Mouse (Mus musculus) ES-E14 (cell line): ENCODE data around the gene Usp26. TPM values are rescaled to one million over a fixed set of nuclear protein-coding genes. Genes with fewer than 3 reads are reported as not detected.

Source experiments
- DNase-seq: peaks from one replicate; pipeline ENCODE4 v3.0.0-alpha.2; 2013; ENCODE audit warnings: low read depth, low spot score
- H3K27ac ChIP-seq: 2 replicates; pipeline ENCODE4 v1.5.1; 2012; ENCODE audit warnings: low read depth, mild to moderate bottlenecking, low read length, moderate library complexity, mixed read lengths; ENCODE audit not compliant: poor library complexity, insufficient read depth, severe bottlenecking
- H3K36me3 ChIP-seq: 2 replicates; pipeline ENCODE4 v1.6.1; 2012; ENCODE audit warnings: mild to moderate bottlenecking, low read length, moderate library complexity, mixed read lengths; ENCODE audit not compliant: control insufficient read depth, poor library complexity, insufficient read depth, severe bottlenecking
- H3K4me1 ChIP-seq, 2 experiments: fragments of 150-350 bp in 1 of 2; sonication (generic) in 1 of 2; 2 replicates each; pipeline ENCODE4 v1.6.1; 2012; ENCODE audit warnings: low read length in 2 of 2, mild to moderate bottlenecking in 1 of 2, mixed read lengths in 1 of 2; ENCODE audit not compliant: control insufficient read depth in 2 of 2, insufficient read depth in 2 of 2, poor library complexity in 1 of 2
- H3K4me3 ChIP-seq, 2 experiments: fragments of 150-350 bp in 1 of 2; sonication (generic) in 1 of 2; 2 replicates each; pipeline ENCODE4 v1.5.1; 2012; ENCODE audit warnings: low read length in 2 of 2, low read depth in 1 of 2, mild to moderate bottlenecking in 1 of 2, mixed read lengths in 1 of 2; ENCODE audit not compliant: insufficient read depth in 1 of 2, poor library complexity in 1 of 2, severe bottlenecking in 1 of 2
- H3K9ac ChIP-seq: 2 replicates; pipeline ENCODE4 v1.6.1; 2012; ENCODE audit warnings: low read depth, mild to moderate bottlenecking, low read length, mixed read lengths; ENCODE audit not compliant: poor library complexity, insufficient read depth, severe bottlenecking
- H3K9me3 ChIP-seq: fragments of 150-350 bp; sonication (generic); 2 replicates; pipeline ENCODE4 v1.6.1; 2012; ENCODE audit warnings: low read depth, mild to moderate bottlenecking, low read length; ENCODE audit not compliant: control insufficient read depth, insufficient read depth
- CHD2 ChIP-seq: IDR thresholded peaks from 2 replicates; pipeline ENCODE4 v1.6.1; 2014; ENCODE audit warnings: mild to moderate bottlenecking, low read depth, low read length, inconsistent platforms
- HCFC1 ChIP-seq: IDR thresholded peaks from 2 replicates; pipeline ENCODE4 v1.6.1; 2012; ENCODE audit warnings: low read length, inconsistent platforms, borderline replicate concordance; ENCODE audit not compliant: insufficient read depth
- MAFK ChIP-seq: IDR thresholded peaks from 2 replicates; pipeline ENCODE4 v1.6.1; 2014; ENCODE audit warnings: mild to moderate bottlenecking, low read depth, low read length, inconsistent platforms; ENCODE audit not compliant: insufficient read depth
- ZC3H11A ChIP-seq: IDR thresholded peaks from 2 replicates; pipeline ENCODE4 v1.6.1; 2012; ENCODE audit warnings: low read depth, mild to moderate bottlenecking, inconsistent platforms, low read length, borderline replicate concordance
- ZNF384 ChIP-seq: IDR thresholded peaks from 2 replicates; pipeline ENCODE4 v1.6.1; 2012; ENCODE audit warnings: low read depth, low read length, inconsistent platforms
- in situ Hi-C, 2 experiments: fragments of 600-800 bp; cut with MboI; formaldehyde crosslinking; loops; one replicate each; pipeline ENCODE4 v1.15.1; 2025; ENCODE audit warnings: low sequenced_read_pairs in 2 of 2, inconsistent platforms in 1 of 2; ENCODE audit not compliant: unreplicated experiment in 2 of 2
- total RNA-seq: library from RNA; depleted of rRNA; stranded (reverse); fragments of 300-350 nt; gene quantifications from 2 replicates; pipeline ENCODE4 v1.2.3, GENCODE M21; 2012; rRNA removed

Usp26 gene
- 6.1 and 6.3 TPM in 2 replicates for total RNA-seq

GRCm38 (mm10) chrX:51801133-51801532 lies at the start of gene Usp26:
Usp26 (minus strand) TSS chrX:51801233.
- H3K9ac ChIP-seq: peak within 1 kb of the TSS; percentile 4; the same call in 1 of the 2 replicates
- H3K36me3 ChIP-seq: no peaks in the 10 kb centered on the region
- peak within 1 kb of the TSS; percentile 40; the same call in 1 of the 2 replicates for H3K27ac ChIP-seq
- TF ChIP-seq MAFK: no peak
- TF ChIP-seq ZC3H11A: no peak
- no peak for TF ChIP-seq ZNF384
- no peak for TF ChIP-seq HCFC1
- TF ChIP-seq CHD2: no peak
- no peak for DNase-seq
- H3K4me3 ChIP-seq: peak within 1 kb of the TSS; percentile 45 to 66
- H3K9me3 ChIP-seq: no peaks in the 10 kb centered on the region
- in situ Hi-C loops: no loop called here
- no peaks in the 10 kb centered on the region for H3K4me1 ChIP-seq

- Histone ChIP-seq H3K4me3 (no peak overlapping the region), H3K36me3 (no peaks in the 10 kb centered on the region), H3K9me3 (no peaks in the 10 kb centered on the region), H3K4me1 (no peaks in the 10 kb centered on the region), H3K9ac (no peak overlapping the region), H3K27ac (no peak overlapping the region)
- no peak for DNase-seq
- TF ChIP-seq CHD2 (no peak), ZC3H11A (no peak), MAFK (no peak), ZNF384 (no peak), HCFC1 (no peak)
- in situ Hi-C loops: no loop called here
Observed at GRCm38 (mm10) chrX:51814466-51815247, 13.6 kb upstream of the Usp26 start.

GRCm38 (mm10) chrX:51767457-51767856 lies 33.6 kb downstream of the Usp26 start:
- no peak overlapping the region for H3K4me3 ChIP-seq
- H3K9ac ChIP-seq: no peak overlapping the region
- no peak for DNase-seq
- no peaks in the 10 kb centered on the region for H3K9me3 ChIP-seq
- TF ChIP-seq ZC3H11A: no peak
- TF ChIP-seq HCFC1: no peak
- no peak for TF ChIP-seq ZNF384
- no peak for TF ChIP-seq CHD2
- no peak for TF ChIP-seq MAFK
- H3K27ac ChIP-seq: no peak overlapping the region
- in situ Hi-C loops: no loop called here
- H3K4me1 ChIP-seq: no peaks in the 10 kb centered on the region
- no peaks in the 10 kb centered on the region for H3K36me3 ChIP-seq

- Histone ChIP-seq H3K9me3 (no peaks in the 10 kb centered on the region), H3K4me3 (no peak overlapping the region), H3K9ac (no peak overlapping the region), H3K4me1 (no peaks in the 10 kb centered on the region), H3K36me3 (no peaks in the 10 kb centered on the region), H3K27ac (no peak overlapping the region)
- in situ Hi-C loops: no loop called here
- DNase-seq: peak; percentile 21
- TF ChIP-seq HCFC1 (no peak), ZNF384 (no peak), ZC3H11A (no peak), CHD2 (no peak), MAFK (no peak)
Observed at GRCm38 (mm10) chrX:51736450-51736849, 64.6 kb downstream of the Usp26 start.
